Mouse (Mus musculus) small intestine, adult 2 months (tissue): ENCODE data around the gene Dido1. TPM values are rescaled to one million over a fixed set of nuclear protein-coding genes. Genes with fewer than 3 reads are reported as not detected.

Experiments
- H3K27ac ChIP-seq: fragments of 200-500 bp; 2 replicates; pipeline ENCODE4 v1.5.1; 2012; ENCODE audit warnings: low read depth, low read length, control low read depth, inconsistent platforms; ENCODE audit not compliant: insufficient read depth
- H3K27me3 ChIP-seq: fragments of 200-500 bp; 2 replicates; pipeline ENCODE4 v1.6.1; 2012; ENCODE audit warnings: mild to moderate bottlenecking, moderate library complexity, low read length, inconsistent platforms; ENCODE audit not compliant: control insufficient read depth, insufficient read depth
- H3K36me3 ChIP-seq: fragments of 200-500 bp; 2 replicates; pipeline ENCODE4 v1.6.1; 2012; ENCODE audit warnings: mild to moderate bottlenecking, low read length, control low read depth, inconsistent platforms; ENCODE audit not compliant: control insufficient read depth, insufficient read depth
- H3K4me1 ChIP-seq: fragments of 200-500 bp; 2 replicates; pipeline ENCODE4 v1.6.1; 2012; ENCODE audit warnings: low read length, inconsistent platforms, mixed read lengths; ENCODE audit not compliant: control insufficient read depth, insufficient read depth, insufficient read length
- H3K4me3 ChIP-seq: fragments of 200-500 bp; 2 replicates; pipeline ENCODE4 v1.5.1; 2012; ENCODE audit warnings: low read depth, mild to moderate bottlenecking, control low read depth, inconsistent platforms, low read length, moderate library complexity
- CTCF ChIP-seq: fragments of 200-500 bp; IDR thresholded peaks from 2 replicates; pipeline ENCODE4 v1.5.1; 2012; ENCODE audit warnings: low read depth, mild to moderate bottlenecking, control low read depth, inconsistent platforms, low read length, moderate library complexity, mixed read lengths; ENCODE audit not compliant: insufficient replicate concordance, insufficient read length; ENCODE audit errors: extremely low read depth
- POLR2A ChIP-seq: fragments of 200-500 bp; IDR thresholded peaks from 2 replicates; pipeline ENCODE4 v1.6.1; 2012; ENCODE audit warnings: low read depth, mild to moderate bottlenecking, control low read depth, inconsistent platforms, low read length, moderate library complexity
- WGBS: fragments of 180-500 bp; shearing (Covaris S2); methylation state at CpG from one replicate; pipeline ENCODE4 v1.1.7; 2018; 5-methylcytosine and 5-hydroxymethylcytosine counted together
- polyA plus RNA-seq: library from polyadenylated mRNA; depleted of rRNA; stranded (reverse); fragments of >200 nt; gene quantifications from 2 replicates; pipeline ENCODE4 v1.2.3, GENCODE M21; 2012; rRNA removed

The Dido1 gene
- polyA plus RNA-seq: 4.5 and 7.3 TPM in 2 replicates

DNA sequence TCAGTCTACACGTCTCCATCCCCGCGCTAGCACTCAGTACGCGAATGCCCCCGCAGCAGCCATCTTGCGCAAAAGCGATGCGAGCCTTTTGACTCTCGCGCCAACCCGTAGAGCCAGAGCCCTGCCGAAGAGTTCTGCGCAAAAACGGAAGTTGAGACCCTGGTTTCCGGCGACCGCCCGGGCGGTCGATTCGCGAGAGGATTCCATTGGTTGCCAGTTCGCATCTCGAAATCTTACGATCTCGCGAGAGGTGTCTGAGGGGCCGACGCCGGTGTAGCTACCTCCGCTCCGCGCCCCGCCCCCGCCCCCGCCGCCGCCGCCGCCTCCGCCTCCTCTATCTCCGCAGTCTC is at the start of gene Dido1, which contains the start of gene Gid8:
Gene Dido1 (minus strand): TSS at position 77 of the 350 bp plus-strand sequence.
Gene Gid8 (plus strand): TSS at position 195 of the 350 bp plus-strand sequence.
- Histone ChIP-seq H3K36me3 (peaks cover 8% of the 10 kb centered on the region), H3K27me3 (no peaks in the 10 kb centered on the region), H3K27ac (peak within 1 kb of the TSS; percentile 89), H3K4me1 (peaks cover 12% of the 10 kb centered on the region), H3K4me3 (peak within 1 kb of the TSS; percentile 93)
- under 1% methylated on average over 29 of the region's 43 CpGs for WGBS
- peak; percentile 26 for TF ChIP-seq POLR2A
- no peak for TF ChIP-seq CTCF

DNA sequence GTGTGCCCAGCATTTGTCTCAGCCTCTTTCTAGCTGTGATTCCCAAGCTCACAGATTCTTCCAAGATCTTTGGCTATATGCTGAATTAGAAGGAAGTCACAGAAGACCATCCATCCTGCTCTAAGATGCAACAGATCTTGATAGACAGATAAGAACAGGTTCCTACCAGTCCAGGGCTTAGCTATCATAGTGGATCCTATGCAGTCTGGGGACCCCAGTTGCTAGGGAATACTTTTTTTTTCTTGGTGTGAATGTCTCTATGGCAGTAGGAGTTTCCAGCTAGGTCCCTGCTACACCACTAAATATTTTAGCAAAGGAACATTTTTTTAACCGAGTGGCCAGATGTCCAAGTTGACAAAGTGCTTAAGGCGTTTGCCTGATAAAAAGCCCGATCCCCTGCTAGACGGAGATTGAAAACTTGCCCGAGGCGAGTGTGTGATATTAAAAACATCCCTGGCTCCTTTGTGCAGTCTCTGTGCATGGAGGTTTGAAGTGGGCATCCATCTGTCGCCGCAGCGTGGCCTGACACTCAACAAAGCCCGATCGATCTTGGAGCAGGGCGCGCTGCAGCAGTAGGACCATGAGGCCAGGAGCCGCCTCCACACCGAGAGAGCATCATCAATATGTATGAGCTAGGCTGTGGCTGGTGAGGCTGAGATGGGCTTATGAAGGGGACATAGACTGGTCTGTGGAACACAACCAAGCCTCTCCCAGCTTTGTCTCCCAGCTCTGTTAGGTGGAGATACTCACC is 48.9 kb upstream of the Dido1 start:
- peaks cover 3% of the 10 kb centered on the region; the same call in 1 of the 2 replicates for H3K4me1 ChIP-seq
- no peaks in the 10 kb centered on the region for H3K36me3 ChIP-seq
- TF ChIP-seq CTCF (no peak), POLR2A (no peak)
- no peak overlapping the region for H3K27ac ChIP-seq
- 58% methylated on average over 15 of the region's 15 CpGs for WGBS
- H3K4me3 ChIP-seq: no peak overlapping the region
- H3K27me3 ChIP-seq: 0 out of 2 replicates have a peak, but pooled peaks cover 3% of the 10 kb centered on the region

DNA sequence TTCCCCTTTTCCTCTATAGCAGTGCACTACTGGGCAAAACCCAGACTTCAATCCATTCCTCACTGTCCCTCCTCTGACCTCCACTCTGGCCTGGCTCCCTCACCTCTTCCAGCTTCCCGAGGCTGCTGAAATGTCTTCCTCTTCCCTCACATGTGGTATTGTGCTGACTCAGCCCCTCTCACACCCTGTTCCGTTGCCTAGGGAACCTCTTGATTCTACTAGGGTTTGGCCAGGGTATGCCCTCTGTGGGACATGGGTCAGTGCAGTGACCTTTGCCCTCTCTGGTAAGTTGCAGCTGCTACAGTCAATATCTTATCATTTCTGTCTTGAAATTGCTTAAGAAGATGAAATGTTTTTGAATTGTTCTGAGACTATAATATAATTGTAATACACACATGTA is 47.0 kb upstream of the Dido1 start:
- Histone ChIP-seq H3K27me3 (0 out of 2 replicates have a peak, but pooled peaks cover 3% of the 10 kb centered on the region), H3K27ac (no peak overlapping the region), H3K36me3 (no peaks in the 10 kb centered on the region), H3K4me3 (no peak overlapping the region), H3K4me1 (peaks cover 3% of the 10 kb centered on the region; the same call in 1 of the 2 replicates)
- 28% methylated on average over 2 of the region's 2 CpGs for WGBS
- TF ChIP-seq POLR2A (no peak), CTCF (no peak)

DNA sequence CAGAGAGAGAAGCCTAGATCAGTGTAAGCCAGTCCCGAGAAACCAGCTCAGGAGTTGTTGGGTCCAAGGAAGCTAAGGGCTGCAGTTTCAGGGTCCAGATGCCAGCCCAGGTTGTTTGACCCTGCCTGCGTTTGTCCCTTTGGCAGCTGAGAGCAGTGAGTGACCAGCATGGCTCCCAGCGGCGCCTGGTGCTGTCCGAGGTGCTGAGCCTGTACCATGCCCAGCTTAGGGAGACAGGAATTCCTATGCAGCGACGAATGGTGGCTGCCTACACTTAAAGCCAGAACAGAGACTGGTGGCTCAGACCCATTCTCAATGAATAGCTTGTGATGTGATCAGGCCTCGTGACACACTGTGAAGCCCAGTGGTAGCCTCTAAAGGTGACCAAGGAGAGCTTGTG is 46.1 kb upstream of the Dido1 start:
- Histone ChIP-seq H3K36me3 (no peaks in the 10 kb centered on the region), H3K27me3 (0 out of 2 replicates have a peak, but pooled peaks cover 3% of the 10 kb centered on the region), H3K27ac (no peak overlapping the region), H3K4me3 (no peak overlapping the region), H3K4me1 (peaks cover 3% of the 10 kb centered on the region; the same call in 1 of the 2 replicates)
- TF ChIP-seq CTCF (no peak), POLR2A (no peak; the same call in 1 of the 2 replicates)
- 5% methylated on average over 8 of the region's 8 CpGs for WGBS

DNA sequence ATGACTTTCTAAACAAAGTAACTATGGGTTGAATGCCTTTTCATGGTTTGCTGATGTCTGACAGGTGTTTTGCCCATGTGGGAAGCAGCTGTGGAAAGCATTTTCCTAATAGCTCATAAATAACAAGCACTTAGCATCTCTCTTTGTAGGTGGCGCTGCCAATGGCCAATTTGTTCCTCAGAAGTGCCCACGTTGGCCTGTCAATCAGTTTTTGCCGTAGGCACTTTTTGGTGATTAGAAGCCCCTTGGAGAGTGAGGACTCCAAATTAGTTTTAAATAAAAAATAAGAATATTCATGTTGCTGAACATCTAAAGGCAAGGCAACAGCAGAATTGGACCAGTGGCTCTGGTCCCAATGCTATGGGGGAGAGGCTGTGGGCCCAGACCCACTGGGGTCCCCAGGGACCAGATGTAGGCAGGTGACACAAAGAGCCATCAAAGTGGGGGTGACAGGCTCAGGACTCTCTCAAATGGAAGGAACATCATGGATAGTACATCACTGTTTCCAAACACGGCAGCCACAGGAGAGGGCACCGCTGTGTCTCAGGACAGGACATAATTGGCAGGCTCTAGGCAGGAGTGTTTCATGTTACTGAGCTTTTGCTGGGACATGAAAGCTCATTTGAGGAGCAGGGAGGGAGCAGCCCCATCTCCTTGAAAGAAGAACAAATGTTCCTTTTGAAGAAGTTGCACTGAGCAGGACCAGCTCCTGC is 45.3 kb upstream of the Dido1 start:
- TF ChIP-seq POLR2A (no peak), CTCF (no peak)
- 80% methylated on average over 5 of the region's 5 CpGs for WGBS
- Histone ChIP-seq H3K4me3 (no peak overlapping the region), H3K36me3 (no peaks in the 10 kb centered on the region), H3K27ac (no peak overlapping the region), H3K27me3 (0 out of 2 replicates have a peak, but pooled peaks cover 3% of the 10 kb centered on the region), H3K4me1 (peaks cover 3% of the 10 kb centered on the region; the same call in 1 of the 2 replicates)

DNA sequence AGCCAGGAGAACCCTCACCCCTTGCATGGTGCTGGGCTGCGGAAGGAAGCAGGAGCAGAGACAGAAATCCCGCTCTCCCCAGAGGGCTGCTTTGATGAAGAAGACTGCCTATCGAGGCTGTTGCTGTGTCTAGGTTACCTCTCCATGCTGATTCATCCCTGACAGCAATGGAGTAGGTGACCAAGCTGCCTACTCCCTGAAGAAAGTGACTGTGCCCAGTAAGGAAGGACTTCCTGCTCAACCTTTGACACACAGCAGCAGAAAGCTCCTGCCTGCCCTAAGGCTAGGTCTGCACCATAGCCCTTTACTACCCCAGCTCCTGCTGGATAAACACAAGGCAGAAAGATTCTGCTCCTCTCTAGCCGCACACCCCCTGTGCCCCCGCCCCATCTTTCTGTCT is 39.1 kb upstream of the Dido1 start:
- no peak overlapping the region for H3K27ac ChIP-seq
- no peak for TF ChIP-seq CTCF
- no peaks in the 10 kb centered on the region for H3K27me3 ChIP-seq
- 50% methylated on average over 5 of the region's 5 CpGs for WGBS
- H3K4me1 ChIP-seq: no peaks in the 10 kb centered on the region
- H3K4me3 ChIP-seq: no peak overlapping the region
- no peaks in the 10 kb centered on the region for H3K36me3 ChIP-seq

DNA sequence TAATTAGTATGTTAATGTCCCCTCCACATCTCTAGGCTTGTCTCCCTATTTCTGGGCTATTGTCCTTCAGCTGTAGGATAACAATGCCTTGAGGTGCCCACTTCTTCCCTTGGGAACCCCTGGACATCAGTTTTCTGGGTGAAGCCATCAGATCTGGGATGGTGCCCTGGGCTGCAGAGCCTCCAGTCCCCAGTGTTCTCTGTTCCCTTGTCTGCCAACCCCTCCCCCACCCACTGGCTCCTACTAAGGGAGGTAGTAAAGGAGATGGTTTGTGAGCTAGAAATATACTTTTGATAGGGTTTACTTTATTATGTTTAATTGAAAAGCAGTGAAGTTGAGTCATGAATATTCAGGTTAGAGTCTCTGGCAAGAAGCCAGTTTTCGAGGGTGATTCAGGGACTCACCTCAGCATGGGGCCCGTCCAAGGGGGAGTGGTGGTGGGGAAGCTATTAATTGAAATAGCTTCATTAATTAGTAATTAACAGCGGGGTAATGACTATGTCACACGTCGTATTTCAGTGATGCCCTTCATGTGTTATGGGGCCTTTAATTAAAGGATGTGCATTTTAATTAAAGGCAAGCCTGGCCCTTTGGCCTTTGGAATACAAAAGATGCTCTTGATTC is 36.9 kb upstream of the Dido1 start:
- TF ChIP-seq POLR2A: no peak
- Histone ChIP-seq H3K27me3 (no peaks in the 10 kb centered on the region), H3K4me1 (no peaks in the 10 kb centered on the region), H3K27ac (no peak overlapping the region), H3K4me3 (no peak overlapping the region), H3K36me3 (no peaks in the 10 kb centered on the region)
- 40% methylated on average over 5 of the region's 5 CpGs for WGBS
